Mouse (Mus musculus): ENCODE data around the gene Dut. TPM values are rescaled to one million over a fixed set of nuclear protein-coding genes. Genes with fewer than 3 reads are reported as not detected.

The Dut gene
- total and polyA plus RNA-seq, 3 experiments: 197 to 348 (median 232) TPM

- peak; percentile 72 for DNase-seq (ENCODE audit: extremely low read depth)
Observed at GRCm38 (mm10) chr2:125214592-125214991, 32.4 kb upstream of the Dut start.

GRCm38 (mm10) chr2:125217286-125217685 lies 29.7 kb upstream of the Dut start:
- H3K9me3 ChIP-seq (replicated peaks; ENCODE audit: low read length): no peaks in the 10 kb centered on the region
- no peaks in the 10 kb centered on the region for H3K79me2 ChIP-seq (replicated peaks; ENCODE audit: control insufficient read depth, extremely low read depth, insufficient read depth, poor library complexity, severe bottlenecking)
- H3K27ac ChIP-seq (ENCODE audit: insufficient read depth, low read depth): peak overlapping the region; percentile 41; the same call in 1 of the 2 replicates
- peaks cover 0 to 4% of the 10 kb centered on the region in 2 experiments; a peak in 1 of 4 replicates for H3K4me1 ChIP-seq (ENCODE audit: control insufficient read depth in 1 of 2, insufficient read depth in 2 of 2)
- H3K36me3 ChIP-seq (replicated peaks in 1 of 2; ENCODE audit: control insufficient read depth in 1 of 2, insufficient read depth in 1 of 2, low read length in 1 of 2): no peaks in the 10 kb centered on the region
- H3K4me3 ChIP-seq (replicated peaks in 1 of 3; ENCODE audit: low read depth in 2 of 3, low read length in 2 of 3, poor library complexity in 1 of 3): no peak overlapping the region
- no peaks in the 10 kb centered on the region for H3K27me3 ChIP-seq (replicated peaks)
- H3K9ac ChIP-seq (ENCODE audit: insufficient read depth, low read depth): peak overlapping the region; percentile 18; the same call in 1 of the 2 replicates
- H3K4me2 ChIP-seq (ENCODE audit: insufficient read depth, low read depth, poor library complexity, severe bottlenecking): peak overlapping the region; percentile 41
- dilution Hi-C loops (cut with MboI; ENCODE audit: extremely low pct_ligation_motif_present, extremely low pct_unique_long_range_greater_than_20kb, low sequenced_read_pairs): no loop called here
- peak; percentile 29; the same call in 1 of the 2 replicates for TF ChIP-seq MXI1 (IDR thresholded peaks at IDR 0.05; ENCODE audit: low read depth, low read length)
- TF ChIP-seq BHLHE40 (IDR thresholded peaks at IDR 0.05; ENCODE audit: low read depth, low read length): peak; percentile 40
- TF ChIP-seq MAZ (IDR thresholded peaks at IDR 0.05; ENCODE audit: low read depth, low read length): 0 out of 2 replicates have a peak, but pooled peaks have one; percentile 23
- TF ChIP-seq UBTF (IDR thresholded peaks at IDR 0.05; ENCODE audit: low read depth, low read length): no peak
- TF ChIP-seq USF2 (conservative IDR thresholded peaks at IDR 0.05; ENCODE audit: low read depth, low read length): no peak
- TF ChIP-seq TBP (conservative IDR thresholded peaks at IDR 0.05; ENCODE audit: low read depth, low read length): no peak
- TF ChIP-seq SIN3A (IDR thresholded peaks at IDR 0.05; ENCODE audit: low read length): peak; percentile 54; the same call in 1 of the 2 replicates
- TF ChIP-seq NELFE (IDR thresholded peaks at IDR 0.05; ENCODE audit: low read depth, low read length): peak; percentile 14; the same call in 1 of the 2 replicates
- TF ChIP-seq POLR2A (IDR thresholded peaks at IDR 0.05; ENCODE audit: low read depth, low read length): 0 out of 2 replicates have a peak, but pooled peaks have one; percentile 27
- no peak for TF ChIP-seq EP300 (IDR thresholded peaks at IDR 0.05; ENCODE audit: low read length)
- TF ChIP-seq CHD2 (IDR thresholded peaks at IDR 0.05; ENCODE audit: low read length): 0 out of 2 replicates have a peak, but pooled peaks have one; percentile 28
- in situ Hi-C loops (cut with MboI; ENCODE audit: low pct_ligation_motif_present, low pct_unique_long_range_greater_than_20kb, low sequenced_read_pairs): loop anchor here (25.0 kb wide), 1 partner anchor 1905 kb away; no protein-coding TSS in a partner anchor
- DNase-seq (ENCODE audit: extremely low read depth): no peak

More at GRCm38 (mm10) chr2:125214592-125214991, 32.4 kb upstream of the Dut start:
- no peaks in the 10 kb centered on the region for H3K27me3 ChIP-seq (replicated peaks)
- H3K79me2 ChIP-seq (replicated peaks; ENCODE audit: control insufficient read depth, extremely low read depth, insufficient read depth, poor library complexity, severe bottlenecking): no peaks in the 10 kb centered on the region
- H3K4me3 ChIP-seq (replicated peaks in 1 of 3; ENCODE audit: low read depth in 2 of 3, low read length in 2 of 3, poor library complexity in 1 of 3): no peak overlapping the region
- in situ Hi-C loops (cut with MboI; ENCODE audit: low pct_ligation_motif_present, low pct_unique_long_range_greater_than_20kb, low sequenced_read_pairs): loop anchor here (25.0 kb wide), 1 partner anchor 1902 kb away; no protein-coding TSS in a partner anchor
- TF ChIP-seq RAD21 (IDR thresholded peaks at IDR 0.05; ENCODE audit: low read depth, low read length): peak; percentile 78
- no peak for TF ChIP-seq CHD2 (IDR thresholded peaks at IDR 0.05; ENCODE audit: low read length)
- TF ChIP-seq CTCF (conservative IDR thresholded peaks at IDR 0.05 in 1 of 2, IDR thresholded peaks at IDR 0.05 in 1 of 2; ENCODE audit: low read depth in 2 of 2, low read length in 2 of 2): peak; percentile 78 to 79
- TF ChIP-seq JUND (conservative IDR thresholded peaks at IDR 0.05; ENCODE audit: low read depth, low read length): 0 out of 2 replicates have a peak, but pooled peaks have one; percentile 13
- no peak for TF ChIP-seq PAX5 (IDR thresholded peaks at IDR 0.05; ENCODE audit: low read length)
- no peak for TF ChIP-seq GABPA (IDR thresholded peaks at IDR 0.05; ENCODE audit: insufficient replicate concordance, low read depth, low read length)
- no peak for TF ChIP-seq ZNF384 (IDR thresholded peaks at IDR 0.05; ENCODE audit: low read depth, low read length)
- no peak for TF ChIP-seq MAFK (IDR thresholded peaks at IDR 0.05; ENCODE audit: insufficient replicate concordance, low read length)
- TF ChIP-seq CHD1 (IDR thresholded peaks at IDR 0.05; ENCODE audit: low read depth, low read length): no peak
- no peak for TF ChIP-seq ZC3H11A (IDR thresholded peaks at IDR 0.05; ENCODE audit: low read depth, low read length)
- no peak for TF ChIP-seq USF2 (conservative IDR thresholded peaks at IDR 0.05; ENCODE audit: low read depth, low read length)
- TF ChIP-seq SMC3 (IDR thresholded peaks at IDR 0.05; ENCODE audit: low read depth, low read length): peak; percentile 65
- no peak for TF ChIP-seq BHLHE40 (IDR thresholded peaks at IDR 0.05; ENCODE audit: low read depth, low read length)
- no peak for TF ChIP-seq UBTF (IDR thresholded peaks at IDR 0.05; ENCODE audit: low read depth, low read length)
- no peak for TF ChIP-seq POLR2A (IDR thresholded peaks at IDR 0.05; ENCODE audit: low read depth, low read length)
- no peaks in the 10 kb centered on the region for H3K9me3 ChIP-seq (replicated peaks; ENCODE audit: low read length)
- no peak overlapping the region for H3K4me2 ChIP-seq (ENCODE audit: insufficient read depth, low read depth, poor library complexity, severe bottlenecking)
- no peak overlapping the region for H3K9ac ChIP-seq (ENCODE audit: insufficient read depth, low read depth)
- no peaks in the 10 kb centered on the region for H3K36me3 ChIP-seq (replicated peaks in 1 of 2; ENCODE audit: control insufficient read depth in 1 of 2, insufficient read depth in 1 of 2, low read length in 1 of 2)
- dilution Hi-C loops (cut with MboI; ENCODE audit: extremely low pct_ligation_motif_present, extremely low pct_unique_long_range_greater_than_20kb, low sequenced_read_pairs): no loop called here
- H3K4me1 ChIP-seq (ENCODE audit: control insufficient read depth in 1 of 2, insufficient read depth in 2 of 2): peaks cover 0 to 4% of the 10 kb centered on the region in 2 experiments; a peak in 1 of 4 replicates
- H3K27ac ChIP-seq (ENCODE audit: insufficient read depth, low read depth): no peak overlapping the region

Data from CH12.LX (cell line).